Mouse (Mus musculus) E14TG2a.4 (cell line): ENCODE measurements around the gene Tmem269.

ENCODE experiments used
- CTCF ChIP-seq: conservative IDR thresholded peaks from 2 replicates; pipeline ENCODE4 v1.5.1; 2014; ENCODE audit warnings: low read length
- NANOG ChIP-seq: IDR thresholded peaks from 2 replicates; pipeline ENCODE4 v1.6.1; 2014; ENCODE audit warnings: borderline replicate concordance, low read length, mixed read lengths
- POU5F1 ChIP-seq: IDR thresholded peaks from 2 replicates; pipeline ENCODE4 v1.6.1; 2014; ENCODE audit warnings: low read length, borderline replicate concordance

DNA sequence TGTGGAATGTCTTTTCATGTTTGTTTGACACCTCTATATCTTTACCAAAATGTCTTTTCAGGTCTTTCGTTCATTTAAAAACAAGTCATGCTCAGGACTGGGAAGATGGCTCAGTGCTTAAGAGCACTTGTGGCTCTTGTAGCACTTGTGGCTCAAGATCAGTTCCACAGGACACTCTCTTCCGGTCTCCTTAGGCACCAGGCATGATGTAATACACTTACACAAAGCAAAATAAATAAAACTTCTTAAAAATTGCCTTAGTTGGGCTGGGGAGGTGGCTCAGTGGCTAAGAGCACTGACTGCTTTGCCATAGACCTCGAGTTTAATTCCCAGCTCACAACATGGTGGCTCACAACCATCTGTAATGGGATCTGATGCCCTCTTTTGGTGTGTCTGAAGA, 56.7 kb downstream of the Tmem269 start:
- TF ChIP-seq CTCF, result no peak
- TF ChIP-seq POU5F1, result no peak
- no peak for TF ChIP-seq NANOG
